Mouse (Mus musculus) CD4-positive, CD25-positive, alpha-beta regulatory T cell (primary cell): ENCODE data around the gene Rps5. TPM values are rescaled to one million over a fixed set of nuclear protein-coding genes. Genes with fewer than 3 reads are reported as not detected.

Source experiments
- polyA plus RNA-seq: library from polyadenylated mRNA; unstranded; fragments of 100-300 nt; shearing (Covaris generic); gene quantifications from one replicate; pipeline ENCODE4 v1.2.1, GENCODE M21; 2017

The Rps5 gene
- 858 TPM for polyA plus RNA-seq

DNA sequence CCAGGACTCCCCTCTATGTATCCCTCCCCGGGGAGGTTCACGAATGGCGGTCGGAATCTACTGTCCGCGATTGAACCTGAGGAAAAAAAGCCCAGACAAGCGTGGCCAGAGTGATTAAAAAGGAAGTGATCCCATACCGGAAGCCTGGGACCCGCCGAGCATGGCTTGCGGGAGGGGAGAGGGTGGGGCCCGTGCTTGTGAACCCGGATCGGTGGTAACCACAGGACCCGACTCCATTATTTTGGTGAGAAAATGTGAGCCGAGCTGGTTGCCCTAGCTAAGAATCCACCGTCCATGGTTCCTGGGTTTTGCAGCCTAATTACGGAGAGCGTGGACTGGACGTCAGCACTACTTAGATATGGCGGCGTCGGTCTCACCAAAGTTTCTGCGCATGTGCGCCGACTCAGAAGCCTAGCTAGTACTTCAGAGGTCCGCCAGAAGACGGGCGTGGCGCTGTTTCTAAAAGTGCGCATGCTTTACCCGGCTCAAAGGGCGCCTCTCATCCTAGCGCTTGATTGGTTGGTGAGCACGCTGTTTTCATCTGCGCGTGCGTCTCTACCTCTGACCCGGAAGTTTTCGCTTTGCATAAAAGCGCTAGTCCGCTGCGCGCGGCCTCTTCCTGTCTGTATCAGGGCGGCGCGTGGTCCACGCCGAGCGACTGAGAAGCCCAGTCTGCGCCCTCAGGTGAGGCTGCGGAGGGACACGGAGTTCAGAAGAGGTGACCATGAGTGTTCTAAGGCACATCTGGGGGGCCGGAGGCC lies at the start of gene Rps5:
TSS of gene Rps5 (plus strand) at position 586 of the 761 bp plus-strand sequence.

GRCm38 (mm10) chr7:12880911-12881660 lies 41.0 kb upstream of the Rps5 start, which contains the start of gene Zfp128:
Gene Zfp128 (plus strand): TSS chr7:12881177.

DNA sequence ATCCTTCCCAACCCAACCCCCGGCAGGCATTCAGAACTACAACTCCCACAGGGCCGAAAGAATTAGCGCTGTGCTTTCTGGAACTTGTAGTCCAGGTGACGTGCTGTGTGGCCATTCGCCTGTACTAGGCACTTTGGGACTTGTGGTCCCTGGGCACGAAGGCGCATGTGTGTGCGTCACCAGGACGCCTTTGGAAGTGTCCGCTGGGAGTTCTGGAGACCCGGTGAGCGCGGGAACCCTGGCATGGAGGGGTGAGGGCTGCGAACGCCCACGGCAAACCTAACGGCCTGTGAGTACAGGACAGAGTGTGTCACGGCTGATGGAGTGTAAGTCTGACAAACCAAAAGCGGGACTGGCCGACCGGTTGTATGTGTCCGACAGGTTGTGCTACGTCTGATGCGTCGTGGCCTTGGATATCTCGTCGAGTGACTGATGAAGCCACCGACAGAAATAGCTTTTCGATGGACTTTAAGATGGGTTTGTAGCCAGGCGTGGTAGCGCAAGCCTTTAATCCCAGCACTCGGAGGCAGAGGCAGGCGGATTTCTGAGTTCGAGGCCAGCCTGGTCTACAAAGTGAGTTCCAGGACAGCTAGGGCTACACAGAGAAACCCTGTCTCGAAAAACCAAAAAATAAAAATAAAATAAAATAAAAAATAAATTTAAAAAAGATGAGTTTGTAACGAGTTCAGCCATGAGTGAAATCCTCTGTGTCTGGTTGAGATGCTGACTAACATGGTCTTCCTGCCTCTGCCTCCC lies 24.3 kb upstream of the Rps5 start, which contains the start of gene Zscan22:
TSS of gene Zscan22 (plus strand) at position 161 of the 756 bp plus-strand sequence.

GRCm38 (mm10) chr7:12927191-12927680 lies 5.1 kb downstream of the Rps5 start, which contains the start of gene Rnf225:
Gene Rnf225 (plus strand): TSS chr7:12927416.

DNA sequence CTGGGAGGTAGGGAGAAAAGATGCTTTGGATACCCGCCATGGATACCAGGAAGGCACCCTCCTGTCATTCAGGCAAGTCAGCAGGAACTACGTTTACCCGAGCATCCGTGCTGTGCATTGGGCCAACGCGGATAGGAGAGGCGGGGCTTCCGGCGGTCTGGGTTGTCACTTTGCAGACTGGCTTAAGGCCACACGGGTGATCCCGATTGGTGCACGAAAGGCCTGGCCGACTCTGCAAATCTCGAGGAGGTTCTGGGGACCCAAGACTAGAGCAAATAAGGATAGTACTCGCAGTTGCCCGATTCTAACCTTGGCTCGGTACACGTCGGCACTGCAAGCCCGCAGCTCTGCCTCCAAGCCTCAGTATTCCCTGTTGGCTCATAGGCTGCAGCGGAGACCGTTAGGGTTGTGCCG lies 43.6 kb downstream of the Rps5 start, which contains the start of gene Zfp324:
TSS of gene Zfp324 (plus strand) at position 161 of the 414 bp plus-strand sequence.

Other genes with a start within 250 kb of the Rps5 start
- not detected for gene Vmn2r55, start 237.3 kb upstream of the Rps5 start, polyA plus RNA-seq
- not detected for gene Vmn2r56, start 187.3 kb upstream of the Rps5 start, polyA plus RNA-seq
- gene Zscan18, start 118.7 kb upstream of the Rps5 start, polyA plus RNA-seq: 3.0 TPM
- 14.7 TPM for gene Zfp329, start 103.4 kb upstream of the Rps5 start, polyA plus RNA-seq
- 73.3 TPM for gene Zfp110, start 87.5 kb upstream of the Rps5 start, polyA plus RNA-seq
- 3.5 TPM for gene Zfp128, start 41.1 kb upstream of the Rps5 start, polyA plus RNA-seq
- gene Zscan22, start 24.5 kb upstream of the Rps5 start, polyA plus RNA-seq: 10.3 TPM
- gene Rnf225, start 5.1 kb downstream of the Rps5 start, polyA plus RNA-seq: 0.13 TPM
- 6.7 TPM for gene Zfp324, start 43.5 kb downstream of the Rps5 start, polyA plus RNA-seq
- gene Zfp446, start 55.6 kb downstream of the Rps5 start, polyA plus RNA-seq: 9.8 TPM
- 0.45 TPM for gene Slc27a5, start 75.9 kb downstream of the Rps5 start, polyA plus RNA-seq
- 124 TPM for gene Trim28, start 76.8 kb downstream of the Rps5 start, polyA plus RNA-seq
- 25.7 TPM for gene Zbtb45, start 87.7 kb downstream of the Rps5 start, polyA plus RNA-seq
- 253 TPM for gene Chmp2a, start 112.5 kb downstream of the Rps5 start, polyA plus RNA-seq
- 174 TPM for gene Ube2m, start 116.0 kb downstream of the Rps5 start, polyA plus RNA-seq
- 1.1 TPM for gene Mzf1, start 132.5 kb downstream of the Rps5 start, polyA plus RNA-seq
- gene Vmn1r85, start 172.9 kb downstream of the Rps5 start, polyA plus RNA-seq: not detected
- gene Vmn1r86, start 197.6 kb downstream of the Rps5 start, polyA plus RNA-seq: 0.04 TPM
- not detected for gene Vmn1r87, start 217.9 kb downstream of the Rps5 start, polyA plus RNA-seq
- gene Vmn1r88, start 237.3 kb downstream of the Rps5 start, polyA plus RNA-seq: 0.06 TPM